Comparison of ENCODE assay signal across 14 mouse cellular contexts in genomic region chr5:12634227-12634980, GRCm38 (mm10).
A peak's percentile ranks its signal among the peaks of the same experiment; 100 is the strongest.
DNase-seq lines count a peak whose midpoint lies in the region; ATAC-seq lines count a peak whose summit lies in the region.
"Had no signal": no experiment of that assay in that cellular context is flagged by ENCODE, and none has a peak within 500 bp of the region (broad histone marks: within the 10 kb centered on the region; RNA-seq: fewer than 3 reads in every experiment).

No protein-coding gene starts in this region.

- H3K27me3 ChIP-seq in hindbrain, embryonic 10.5 days (ENCODE audit: insufficient read depth, poor library complexity, severe bottlenecking): no peaks in the 10 kb centered on the region
- no peaks in the 10 kb centered on the region for H3K27me3 ChIP-seq in hindbrain, embryonic 14.5 days (ENCODE audit: control insufficient read depth, insufficient read depth, low read length)
- no peaks in the 10 kb centered on the region for H3K27me3 ChIP-seq in hindbrain, embryonic 16.5 days (replicated peaks; ENCODE audit: control insufficient read depth, insufficient read depth, low read length)
- no peaks in the 10 kb centered on the region for H3K27me3 ChIP-seq in neural tube, embryonic 12.5 days (replicated peaks)
- H3K27me3 ChIP-seq: intestine, embryonic 15.5 days; limb, embryonic 15.5 days had no signal

- H3K9ac ChIP-seq in hindbrain, embryonic 14.5 days: no peak overlapping the region
- no peak overlapping the region for H3K9ac ChIP-seq in hindbrain, embryonic 16.5 days (ENCODE audit: low read depth, low read length)
- H3K9ac ChIP-seq in neural tube, embryonic 12.5 days: no peak overlapping the region
- H3K9ac ChIP-seq: intestine, embryonic 15.5 days; limb, embryonic 15.5 days had no signal

- intact Hi-C loops in left cerebral cortex, postnatal 36 days (cut with DNase I): no loop called here

- peaks cover 19% of the 10 kb centered on the region for H3K4me1 ChIP-seq in hindbrain, embryonic 10.5 days (replicated peaks)
- H3K4me1 ChIP-seq in hindbrain, embryonic 14.5 days (replicated peaks; ENCODE audit: control insufficient read depth, insufficient read depth, low read length): no peaks in the 10 kb centered on the region
- H3K4me1 ChIP-seq in hindbrain, embryonic 16.5 days (ENCODE audit: control insufficient read depth, insufficient read depth, low read depth, low read length): no peaks in the 10 kb centered on the region
- H3K4me1 ChIP-seq in neural tube, embryonic 12.5 days: 0 out of 2 replicates have a peak, but pooled peaks cover 3% of the 10 kb centered on the region
- H3K4me1 ChIP-seq: intestine, embryonic 15.5 days; limb, embryonic 15.5 days had no signal

- no peak for ATAC-seq in hindbrain, embryonic 14.5 days (ENCODE audit: low FRiP score)
- ATAC-seq in hindbrain, embryonic 16.5 days: peak; percentile 27; the same call in 1 of the 2 replicates
- ATAC-seq in neural tube, embryonic 12.5 days (ENCODE audit: low FRiP score, low read depth): no peak
- ATAC-seq: intestine, embryonic 15.5 days had no signal

- H3K36me3 ChIP-seq in hindbrain, embryonic 10.5 days: no peaks in the 10 kb centered on the region
- H3K36me3 ChIP-seq in hindbrain, embryonic 14.5 days (replicated peaks; ENCODE audit: control insufficient read depth, insufficient read depth): no peaks in the 10 kb centered on the region
- no peaks in the 10 kb centered on the region for H3K36me3 ChIP-seq in hindbrain, embryonic 16.5 days (ENCODE audit: control insufficient read depth, insufficient read depth, low read length)
- no peaks in the 10 kb centered on the region for H3K36me3 ChIP-seq in neural tube, embryonic 12.5 days
- H3K36me3 ChIP-seq: intestine, embryonic 15.5 days; limb, embryonic 15.5 days had no signal

- H3K9me3 ChIP-seq in hindbrain, embryonic 10.5 days: no peaks in the 10 kb centered on the region
- H3K9me3 ChIP-seq in hindbrain, embryonic 14.5 days (ENCODE audit: control insufficient read depth, low read length): no peaks in the 10 kb centered on the region
- H3K9me3 ChIP-seq in hindbrain, embryonic 16.5 days (ENCODE audit: control insufficient read depth, low read length): no peaks in the 10 kb centered on the region
- H3K9me3 ChIP-seq in neural tube, embryonic 12.5 days: no peaks in the 10 kb centered on the region
- H3K9me3 ChIP-seq: intestine, embryonic 15.5 days; limb, embryonic 15.5 days had no signal

- peak overlapping the region; percentile 65 for H3K27ac ChIP-seq in hindbrain, embryonic 10.5 days
- H3K27ac ChIP-seq in hindbrain, embryonic 14.5 days: no peak overlapping the region
- H3K27ac ChIP-seq in hindbrain, embryonic 16.5 days (ENCODE audit: low read depth, low read length): no peak overlapping the region
- no peak overlapping the region for H3K27ac ChIP-seq in neural tube, embryonic 12.5 days
- H3K27ac ChIP-seq: intestine, embryonic 15.5 days; limb, embryonic 15.5 days had no signal

- no peak overlapping the region for H3K4me2 ChIP-seq in hindbrain, embryonic 14.5 days (replicated peaks)
- H3K4me2 ChIP-seq in hindbrain, embryonic 16.5 days (ENCODE audit: low read length): peak overlapping the region; percentile 5; the same call in 1 of the 2 replicates
- H3K4me2 ChIP-seq in neural tube, embryonic 12.5 days (replicated peaks): peak overlapping the region; percentile 19; the same call in 1 of the 2 replicates
- H3K4me2 ChIP-seq: intestine, embryonic 15.5 days; limb, embryonic 15.5 days had no signal

- no peak overlapping the region for H3K4me3 ChIP-seq in hindbrain, embryonic 10.5 days
- no peak overlapping the region for H3K4me3 ChIP-seq in hindbrain, embryonic 14.5 days (replicated peaks; ENCODE audit: low read length)
- H3K4me3 ChIP-seq in hindbrain, embryonic 16.5 days (ENCODE audit: low read length): no peak overlapping the region
- H3K4me3 ChIP-seq in neural tube, embryonic 12.5 days: no peak overlapping the region
- H3K4me3 ChIP-seq: intestine, embryonic 15.5 days; limb, embryonic 15.5 days had no signal

- 15% methylated on average over 8 of the region's 8 CpGs for WGBS in hindbrain, embryonic 10.5 days
- WGBS in hindbrain, embryonic 14.5 days: 29% methylated on average over 8 of the region's 8 CpGs
- 16% methylated on average over 8 of the region's 8 CpGs for WGBS in hindbrain, embryonic 16.5 days
- 18% methylated on average over 8 of the region's 8 CpGs for WGBS in neural tube, embryonic 12.5 days

- peak; percentile 26 for DNase-seq in hindbrain, embryonic 10.5 days (ENCODE audit: low spot score)
- DNase-seq in hindbrain, embryonic 14.5 days (ENCODE audit: low spot score): no peak
- peak; percentile 44 for DNase-seq in embryo, embryonic 10 days (ENCODE audit: low spot score)
- DNase-seq in layer of hippocampus, adult 18-20 months (ENCODE audit: low spot score in 2 of 2): no peak
- no peak for DNase-seq in right cerebral cortex, postnatal 36 days (ENCODE audit: low spot score in 2 of 2)
- no peak for DNase-seq in left cerebral cortex, postnatal 36 days (ENCODE audit: low spot score in 2 of 2)
- DNase-seq: B cell, adult 2 months; cerebellum, adult 9-10 months; gastrocnemius, postnatal 36 days; thymus, adult 18-20 months had no signal

Comparison
In these comparisons a context has a peak if more than half of its experiments do, and no peak if none do; other contexts are left out.
1. DNase-seq: peak in hindbrain, embryonic 10.5 days (single experiment) and embryo, embryonic 10 days (single experiment); none in hindbrain, embryonic 14.5 days (single experiment), layer of hippocampus, adult 18-20 months (0 of 2), right cerebral cortex, postnatal 36 days (0 of 2) and left cerebral cortex, postnatal 36 days (0 of 2).